Comparison of ENCODE assay signal across 8 mouse cellular contexts in the genomic region with DNA sequence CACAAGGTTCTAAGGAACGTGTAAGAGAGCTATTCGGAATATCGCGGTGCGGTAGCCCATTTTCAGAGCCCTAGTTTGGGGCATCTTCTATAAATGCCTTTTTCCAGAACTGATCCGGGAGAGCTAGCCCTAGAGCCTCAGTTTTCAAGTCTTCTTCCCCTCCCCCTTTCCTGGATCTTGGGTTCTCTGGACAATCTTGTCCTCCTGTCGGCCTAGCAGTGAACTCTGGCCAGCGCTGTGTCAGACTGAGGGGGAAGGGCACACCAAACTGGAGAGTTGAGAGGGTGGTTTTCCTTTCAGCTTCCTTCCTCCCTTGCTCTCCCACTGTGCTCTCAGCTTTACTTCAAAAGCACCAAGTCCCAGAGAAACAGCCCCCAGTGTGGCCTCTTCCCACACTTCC. TPM values are rescaled to one million over a fixed set of nuclear protein-coding genes. Genes with fewer than 3 reads are reported as not detected.
DNase-seq lines count a peak whose midpoint lies in the region; ATAC-seq and TF ChIP-seq lines count a peak whose summit lies in the region.

No protein-coding gene starts in this region.

- H3K9me3 ChIP-seq in lung, embryonic 15.5 days, result no peaks in the 10 kb centered on the region

- peak; percentile 74; the same call in 1 of the 2 replicates for ATAC-seq in lung, embryonic 15.5 days (ENCODE audit: borderline replicate concordance, extremely low read depth, low FRiP score, low TSS enrichment)
- ATAC-seq in monocyte, adult 5-6 weeks (replicated peaks; ENCODE audit: insufficient number of reproducible peaks, low FRiP score, low TSS enrichment, poor library complexity, severe bottlenecking), result no peak

- peak; percentile 48 for TF ChIP-seq CTCF in kidney, adult 2 months (conservative IDR thresholded peaks at IDR 0.05; ENCODE audit: insufficient read depth, insufficient read length, low read depth, low read length)
- peak; percentile 38; the same call in 1 of the 2 replicates for TF ChIP-seq CTCF in small intestine, adult 2 months (IDR thresholded peaks at IDR 0.05; ENCODE audit: extremely low read depth, insufficient read length, insufficient replicate concordance, low read depth, low read length)

- DNase-seq in CD4-positive, CD25-positive, alpha-beta regulatory T cell, adult 2 months (ENCODE audit: low read depth, low spot score), result peak; percentile 35
- DNase-seq in adrenal gland, postnatal 25 days, result peak; percentile 27
- peak; percentile 30 to 31 for DNase-seq in heart, adult 9 months (ENCODE audit: low spot score in 2 of 2)
- DNase-seq in kidney, adult 2 months, result peak; percentile 82
- DNase-seq in gastrocnemius, adult 18-20 months (ENCODE audit: low spot score), result no peak

- H3K36me3 ChIP-seq in kidney, adult 2 months (ENCODE audit: control insufficient read depth, insufficient read depth, low read length), result no peaks in the 10 kb centered on the region
- peaks cover 3% of the 10 kb centered on the region; the same call in 1 of the 2 replicates for H3K36me3 ChIP-seq in lung, embryonic 15.5 days
- H3K36me3 ChIP-seq in small intestine, adult 2 months (ENCODE audit: control insufficient read depth, insufficient read depth, low read length), result no peaks in the 10 kb centered on the region

- H3K27me3 ChIP-seq in kidney, adult 2 months (replicated peaks; ENCODE audit: control insufficient read depth, insufficient read depth, low read length), result no peaks in the 10 kb centered on the region
- H3K27me3 ChIP-seq in lung, embryonic 15.5 days, result no peaks in the 10 kb centered on the region
- H3K27me3 ChIP-seq in small intestine, adult 2 months (ENCODE audit: control insufficient read depth, insufficient read depth, low read length), result no peaks in the 10 kb centered on the region

- peak overlapping the region; percentile 87 for H3K27ac ChIP-seq in kidney, adult 2 months (ENCODE audit: insufficient read depth, low read depth, low read length)
- peak overlapping the region; percentile 87 for H3K27ac ChIP-seq in lung, embryonic 15.5 days
- peak overlapping the region; percentile 81 for H3K27ac ChIP-seq in small intestine, adult 2 months (ENCODE audit: insufficient read depth, low read depth, low read length)

- H3K9ac ChIP-seq in lung, embryonic 15.5 days, result peak overlapping the region; percentile 81

- peak overlapping the region; percentile 80 for H3K4me2 ChIP-seq in lung, embryonic 15.5 days

- no peak for TF ChIP-seq POLR2A in kidney, adult 2 months (IDR thresholded peaks at IDR 0.05; ENCODE audit: low read depth, low read length)
- no peak for TF ChIP-seq POLR2A in small intestine, adult 2 months (IDR thresholded peaks at IDR 0.05; ENCODE audit: low read depth, low read length)

- H3K4me3 ChIP-seq in kidney, adult 2 months (ENCODE audit: insufficient read depth, low read depth, low read length), result peak overlapping the region; percentile 82
- peak overlapping the region; percentile 70 for H3K4me3 ChIP-seq in lung, embryonic 15.5 days
- H3K4me3 ChIP-seq in small intestine, adult 2 months (ENCODE audit: low read depth, low read length), result peak overlapping the region; percentile 85

- H3K4me1 ChIP-seq in kidney, adult 2 months (ENCODE audit: control insufficient read depth, insufficient read depth, low read length), result peaks cover 17% of the 10 kb centered on the region; the same call in 1 of the 2 replicates
- H3K4me1 ChIP-seq in lung, embryonic 15.5 days, result peaks cover 17% of the 10 kb centered on the region
- peaks cover 10% of the 10 kb centered on the region; the same call in 1 of the 2 replicates for H3K4me1 ChIP-seq in small intestine, adult 2 months (ENCODE audit: control insufficient read depth, insufficient read depth, insufficient read length, low read length)

- WGBS in kidney, adult 2 months, result 3% methylated on average over 8 of the region's 8 CpGs
- WGBS in lung, embryonic 15.5 days, result 0% methylated on average over 8 of the region's 8 CpGs
- 3% methylated on average over 8 of the region's 8 CpGs for WGBS in small intestine, adult 2 months

RNA-seq across cellular contexts. Expression of gene Arhgef5, which starts 1.0 kb away (rescaled TPM):
- 21.9 and 22.2 TPM in 2 replicates for total RNA-seq in adrenal gland, postnatal 25 days (2021)
- 35.2 and 36.4 TPM in 2 replicates for polyA plus RNA-seq in kidney, adult 2 months (2012; rRNA removed)
- polyA plus RNA-seq in lung, embryonic 15.5 days (2015; fragmentation: Nextera tagmentation; extraction: Ambion mirVana), result 18.5 and 21.5 TPM in 2 replicates
- 19.6 and 47.1 TPM in 2 replicates for polyA plus RNA-seq in small intestine, adult 2 months (2012; rRNA removed)
- total RNA-seq in monocyte, adult 5-6 weeks (2017), result 2.0 to 8.9 TPM (median 4.7 TPM) in 3 replicates
- 1 to 10 TPM; 2.9 to 3.0 TPM for total RNA-seq in gastrocnemius, adult 18-20 months (2021)

RNA-seq across cellular contexts. Expression of gene Olfr47, which starts 35.0 kb away (rescaled TPM):
- total RNA-seq in adrenal gland, postnatal 25 days (2021), result not detected in 2 replicates
- not detected in 2 replicates for polyA plus RNA-seq in kidney, adult 2 months (2012; rRNA removed)
- not detected in 2 replicates for polyA plus RNA-seq in lung, embryonic 15.5 days (2015; fragmentation: Nextera tagmentation; extraction: Ambion mirVana)
- not detected in 2 replicates for polyA plus RNA-seq in small intestine, adult 2 months (2012; rRNA removed)
- total RNA-seq in monocyte, adult 5-6 weeks (2017), result not detected in 3 replicates
- total RNA-seq in gastrocnemius, adult 18-20 months (2021), result not detected

RNA-seq across cellular contexts. Expression of gene Nobox, which starts 43.0 kb away (rescaled TPM):
- total RNA-seq in adrenal gland, postnatal 25 days (2021), result not detected in 2 replicates
- 0.10 and 0.19 TPM in 2 replicates for polyA plus RNA-seq in kidney, adult 2 months (2012; rRNA removed)
- 0.20 TPM in 1 of 2 replicates, not detected in the other for polyA plus RNA-seq in lung, embryonic 15.5 days (2015; fragmentation: Nextera tagmentation; extraction: Ambion mirVana)
- polyA plus RNA-seq in small intestine, adult 2 months (2012; rRNA removed), result not detected in 2 replicates
- total RNA-seq in monocyte, adult 5-6 weeks (2017), result not detected in 3 replicates
- not detected for total RNA-seq in gastrocnemius, adult 18-20 months (2021)

RNA-seq across cellular contexts. Expression of gene Olfr434, which starts 53.5 kb away (rescaled TPM):
- total RNA-seq in adrenal gland, postnatal 25 days (2021), result not detected in 2 replicates
- polyA plus RNA-seq in kidney, adult 2 months (2012; rRNA removed), result not detected in 2 replicates
- polyA plus RNA-seq in lung, embryonic 15.5 days (2015; fragmentation: Nextera tagmentation; extraction: Ambion mirVana), result not detected in 2 replicates
- not detected in 2 replicates for polyA plus RNA-seq in small intestine, adult 2 months (2012; rRNA removed)
- not detected in 3 replicates for total RNA-seq in monocyte, adult 5-6 weeks (2017)
- total RNA-seq in gastrocnemius, adult 18-20 months (2021), result not detected
